Mouse (Mus musculus) liver, postnatal 0 days (tissue): ENCODE measurements at regions not wholly inside any gene's neighbourhood (a gene's known extent, or its start where the extent isn't known, plus 50 kb on each side); places are given as distances from the start of the nearest gene placed in this dataset.
A peak's percentile ranks its signal among the peaks of the same experiment; 100 is the strongest.

ENCODE experiments used
- CTCF ChIP-seq: sonication (generic); IDR thresholded peaks from 2 replicates; pipeline ENCODE4 v1.5.1; 2016; ENCODE audit warnings: antibody characterized with exemption, low read depth
- EP300 ChIP-seq: IDR thresholded peaks from 2 replicates; pipeline ENCODE4 v1.6.1; 2016; ENCODE audit warnings: antibody characterized with exemption, low read depth, mild to moderate bottlenecking

GRCm38 (mm10) chr8:15729075-15729474, 683.2 kb upstream of the BB014433 start:
- TF ChIP-seq CTCF (peak; percentile 51), EP300 (no peak)
